Mouse (Mus musculus) midbrain, embryonic 12.5 days (tissue): ENCODE measurements at regions not wholly inside any gene's neighbourhood (a gene's known extent, or its start where the extent isn't known, plus 50 kb on each side); places are given as distances from the start of the nearest gene placed in this dataset.

Experiments used
- ATAC-seq: fragments of 200-750 bp; cut with Nextera tagmentation; 2 replicates; pipeline ENCODE4 v1.8.0; 2017; ENCODE audit warnings: low read depth, moderate TSS enrichment, moderate library complexity; ENCODE audit not compliant: low FRiP score
- H3K27ac ChIP-seq: fragments of 300-500 bp; sonication (generic); replicated peaks from 2 replicates; pipeline ENCODE4 v1.5.1; 2016; ENCODE audit warnings: mild to moderate bottlenecking
- H3K27me3 ChIP-seq: fragments of 300-500 bp; sonication (generic); 2 replicates; pipeline ENCODE4 v1.6.1; 2016; ENCODE audit warnings: mild to moderate bottlenecking
- H3K36me3 ChIP-seq: fragments of 300-500 bp; sonication (generic); 2 replicates; pipeline ENCODE4 v1.6.1; 2016
- H3K4me1 ChIP-seq: fragments of 300-500 bp; sonication (generic); 2 replicates; pipeline ENCODE4 v1.6.1; 2016
- H3K4me2 ChIP-seq: fragments of 300-500 bp; sonication (generic); replicated peaks from 2 replicates; pipeline ENCODE4 v1.6.1; 2016; ENCODE audit warnings: mild to moderate bottlenecking, moderate library complexity
- H3K4me3 ChIP-seq: fragments of 300-500 bp; sonication (generic); 2 replicates; pipeline ENCODE4 v1.5.1; 2016; ENCODE audit warnings: mild to moderate bottlenecking
- H3K9ac ChIP-seq: fragments of 300-500 bp; sonication (generic); replicated peaks from 2 replicates; pipeline ENCODE4 v1.6.1; 2016; ENCODE audit warnings: mild to moderate bottlenecking, moderate library complexity
- H3K9me3 ChIP-seq: fragments of 300-500 bp; sonication (generic); 2 replicates; pipeline ENCODE4 v1.6.1; 2016; ENCODE audit warnings: mild to moderate bottlenecking
- WGBS: fragments of 180-500 bp; shearing (Covaris S2); methylation state at CpG from one replicate; pipeline ENCODE4 v1.1.7; 2016; 5-methylcytosine and 5-hydroxymethylcytosine counted together

DNA sequence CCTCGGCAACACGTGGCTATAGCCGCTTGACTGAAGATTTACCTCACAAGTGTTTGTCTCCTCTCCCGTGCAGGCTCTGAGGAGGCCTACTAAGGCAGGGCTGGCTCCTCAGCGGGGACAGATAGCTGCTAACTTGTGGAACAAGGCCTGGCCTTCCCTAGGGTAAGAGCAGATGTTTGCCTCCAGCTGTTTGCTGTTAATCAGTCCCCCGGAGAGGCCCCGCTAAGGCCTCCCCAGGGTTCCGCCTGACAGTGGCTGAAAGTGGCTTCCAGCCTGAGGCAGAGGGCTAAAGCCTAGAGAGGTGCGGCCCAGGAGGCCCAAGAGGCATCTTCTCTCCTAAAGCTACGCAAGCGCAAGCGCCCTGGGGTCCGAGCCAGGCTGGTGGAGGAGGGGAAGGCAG lies 52.1 kb upstream of the Dlx4 start:
- 31% methylated on average over 13 of the region's 13 CpGs for WGBS
- Histone ChIP-seq H3K4me1 (peaks cover 21% of the 10 kb centered on the region), H3K9me3 (no peaks in the 10 kb centered on the region), H3K4me3 (no peak overlapping the region), H3K27me3 (peaks cover 60% of the 10 kb centered on the region), H3K27ac (no peak overlapping the region), H3K36me3 (no peaks in the 10 kb centered on the region), H3K4me2 (no peak overlapping the region), H3K9ac (no peak overlapping the region)
- no peak for ATAC-seq

DNA sequence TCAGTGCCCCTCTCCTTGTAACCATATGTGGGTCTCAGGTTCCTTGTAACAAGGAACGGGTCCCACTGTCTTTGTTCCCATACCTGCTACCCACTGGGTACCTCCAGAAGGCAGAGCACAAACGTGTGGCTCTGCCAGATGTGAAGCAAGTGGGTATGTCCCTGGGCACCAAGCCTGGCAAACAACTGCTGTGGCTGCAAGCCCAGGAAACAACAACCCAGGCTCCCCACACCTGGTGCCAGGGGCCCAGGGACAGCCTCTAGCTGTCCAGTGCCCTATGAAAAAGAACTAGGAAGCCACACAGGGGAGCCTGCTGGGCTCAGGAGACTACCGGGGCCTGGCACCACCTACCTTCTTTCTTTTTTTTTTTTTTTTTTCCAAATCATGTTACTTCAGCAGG lies 54.9 kb upstream of the Dlx4 start:
- WGBS = 56% methylated on average over 3 of the region's 3 CpGs
- Histone ChIP-seq H3K27ac (no peak overlapping the region), H3K4me2 (no peak overlapping the region), H3K4me3 (no peak overlapping the region), H3K36me3 (no peaks in the 10 kb centered on the region), H3K9ac (no peak overlapping the region), H3K4me1 (peaks cover 16% of the 10 kb centered on the region), H3K27me3 (peaks cover 80% of the 10 kb centered on the region), H3K9me3 (no peaks in the 10 kb centered on the region)
- no peak for ATAC-seq

DNA sequence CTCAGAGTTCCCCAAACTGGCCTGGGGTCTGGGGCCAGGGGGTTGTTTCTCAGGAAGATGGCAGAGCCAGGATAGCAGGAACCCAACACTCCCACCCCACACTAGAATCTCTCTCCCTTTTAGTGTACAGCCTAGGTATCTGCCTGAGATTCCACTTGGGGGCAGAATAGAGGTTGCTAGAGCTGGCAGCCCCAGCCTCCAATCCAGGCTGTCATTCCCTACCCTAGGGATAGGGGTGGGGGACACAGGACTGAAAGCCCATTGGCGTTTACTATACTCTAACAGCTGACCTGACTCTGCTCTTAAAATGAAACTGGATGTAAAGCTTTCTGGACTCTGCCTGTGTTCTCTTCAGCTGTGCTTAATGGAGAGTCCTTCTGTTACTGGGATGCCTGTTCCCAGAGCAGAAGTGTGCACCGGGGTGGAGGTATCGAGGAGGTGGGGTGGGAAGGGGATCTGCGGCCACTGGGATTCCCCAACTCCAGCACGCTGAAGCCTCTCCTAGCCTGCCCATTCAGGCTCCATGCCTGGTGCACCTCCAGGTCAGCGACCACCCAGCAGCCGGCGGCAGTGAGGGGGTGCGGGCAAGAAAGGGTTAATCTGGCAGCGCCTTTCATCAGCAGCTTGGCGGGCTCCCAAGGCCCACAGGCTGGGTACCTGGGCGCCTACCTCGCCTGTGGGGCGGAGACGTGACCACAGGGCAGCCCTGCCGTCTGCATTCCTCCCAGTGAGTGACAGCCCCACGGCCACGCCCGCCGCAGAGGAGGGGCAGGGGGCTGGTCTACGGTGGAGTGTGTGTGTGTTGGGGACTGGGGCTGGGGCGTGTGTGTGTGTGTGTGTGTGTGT lies 50.9 kb upstream of the Tac4 start:
- peaks cover 42% of the 10 kb centered on the region for H3K27me3 ChIP-seq
- no peaks in the 10 kb centered on the region for H3K36me3 ChIP-seq
- ATAC-seq = peak; percentile 78
- H3K4me3 ChIP-seq = peak overlapping the region; percentile 39
- H3K27ac ChIP-seq = no peak overlapping the region
- peak overlapping the region; percentile 59 for H3K4me2 ChIP-seq
- H3K4me1 ChIP-seq = peaks cover 22% of the 10 kb centered on the region
- WGBS = 3% methylated on average over 21 of the region's 22 CpGs
- H3K9me3 ChIP-seq = no peaks in the 10 kb centered on the region
- H3K9ac ChIP-seq = peak overlapping the region; percentile 34; the same call in 1 of the 2 replicates

DNA sequence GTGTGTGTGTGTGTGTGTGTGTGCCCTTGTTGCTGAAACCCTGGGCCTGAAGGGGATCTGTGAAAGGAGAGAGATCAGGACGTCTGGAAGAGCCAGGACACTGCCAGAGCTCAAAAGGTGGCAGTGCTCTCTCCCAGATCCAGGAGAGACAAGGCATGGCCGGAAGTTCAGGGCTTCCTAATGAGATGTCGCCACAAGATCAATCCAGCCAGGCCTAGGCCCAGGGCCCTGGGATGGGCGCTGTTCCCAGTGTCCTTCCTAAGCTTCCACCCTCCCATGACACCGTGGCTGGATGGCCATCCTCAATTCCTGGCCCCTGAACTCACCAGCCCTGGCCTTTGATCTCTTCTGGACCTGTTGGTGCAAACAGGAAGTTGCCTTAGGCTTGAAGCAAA lies 50.3 kb upstream of the Tac4 start:
- Histone ChIP-seq H3K4me3 (peak overlapping the region; percentile 39), H3K4me1 (peaks cover 22% of the 10 kb centered on the region), H3K27me3 (peaks cover 41% of the 10 kb centered on the region), H3K4me2 (peak overlapping the region; percentile 59), H3K27ac (no peak overlapping the region), H3K36me3 (no peaks in the 10 kb centered on the region), H3K9ac (peak overlapping the region; percentile 34; the same call in 1 of the 2 replicates), H3K9me3 (no peaks in the 10 kb centered on the region)
- ATAC-seq = 0 out of 2 replicates have a peak, but pooled peaks have one; percentile 19
- 33% methylated on average over 4 of the region's 5 CpGs for WGBS
